Mouse (Mus musculus): ENCODE data around the gene Pp2d1. TPM values are rescaled to one million over a fixed set of nuclear protein-coding genes. Genes with fewer than 3 reads are reported as not detected.

Pp2d1 gene
- polyA plus RNA-seq, 1 experiment from 2014 or later: 0.40 TPM

GRCm38 (mm10) chr17:53512311-53512951 is 26.8 kb downstream of the Pp2d1 start:
- ATAC-seq (ENCODE audit: low FRiP score, low read depth): no peak
- 80% methylated on average over 2 of the region's 2 CpGs for WGBS
- no peaks in the 10 kb centered on the region for H3K4me1 ChIP-seq

DNA sequence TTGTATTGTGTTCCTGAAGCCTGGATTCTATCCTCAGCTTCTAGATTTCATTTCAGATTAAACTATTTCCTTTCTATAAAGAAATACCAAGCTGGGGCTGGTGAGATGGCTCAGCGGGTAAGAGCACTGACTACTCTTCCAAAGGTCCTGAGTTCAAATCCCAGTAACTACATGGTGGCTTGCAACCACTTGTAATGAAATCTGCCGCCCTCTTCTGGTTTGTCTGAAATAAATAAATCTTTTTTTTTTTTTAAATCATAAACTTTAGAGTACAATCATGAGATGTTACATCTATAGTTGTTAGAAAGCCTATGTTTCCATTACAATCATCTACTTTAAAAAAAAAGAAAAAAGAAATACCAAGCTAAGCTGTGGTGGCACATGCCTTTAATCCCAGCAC is 36.3 kb downstream of the Pp2d1 start:
- H3K9me3 ChIP-seq: no peaks in the 10 kb centered on the region
- H3K4me3 ChIP-seq: no peak overlapping the region
- H3K4me2 ChIP-seq (replicated peaks): no peak overlapping the region
- 92% methylated on average over 2 of the region's 2 CpGs for WGBS
- H3K9ac ChIP-seq (replicated peaks): no peak overlapping the region
- H3K36me3 ChIP-seq: peaks cover 63% of the 10 kb centered on the region
- no peak for ATAC-seq (ENCODE audit: low FRiP score, low read depth)
- H3K27me3 ChIP-seq: no peaks in the 10 kb centered on the region
- H3K4me1 ChIP-seq: no peaks in the 10 kb centered on the region
- H3K27ac ChIP-seq (replicated peaks): no peak overlapping the region

More at GRCm38 (mm10) chr17:53512311-53512951, 26.8 kb downstream of the Pp2d1 start:
- Histone ChIP-seq H3K9ac (replicated peaks) (no peak overlapping the region), H3K27ac (replicated peaks) (no peak overlapping the region), H3K36me3 (0 out of 2 replicates have a peak, but pooled peaks cover 4% of the 10 kb centered on the region), H3K4me2 (replicated peaks) (no peak overlapping the region), H3K9me3 (no peaks in the 10 kb centered on the region), H3K4me3 (no peak overlapping the region), H3K27me3 (no peaks in the 10 kb centered on the region)

DNA sequence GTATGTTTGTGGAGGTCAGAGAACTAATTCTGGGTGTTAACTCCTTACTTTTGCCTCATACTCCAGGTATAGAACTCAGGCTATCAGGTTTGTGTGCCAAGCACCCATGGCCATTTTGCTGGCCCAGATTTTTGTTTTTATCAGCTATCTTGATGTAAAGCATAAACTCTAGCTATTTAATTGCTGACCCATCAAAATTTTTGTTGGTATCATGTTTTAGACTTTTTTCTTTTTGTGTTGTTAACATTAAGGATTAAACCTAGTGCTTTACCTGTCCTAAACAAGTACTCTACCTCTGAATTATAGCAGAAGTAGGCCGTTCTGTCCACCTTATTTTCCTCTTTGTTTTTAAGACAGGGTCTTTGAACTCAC is 50.3 kb downstream of the Pp2d1 start:
- Histone ChIP-seq H3K27ac (replicated peaks) (no peak overlapping the region), H3K4me3 (no peak overlapping the region), H3K4me1 (no peaks in the 10 kb centered on the region), H3K9me3 (no peaks in the 10 kb centered on the region), H3K27me3 (no peaks in the 10 kb centered on the region), H3K4me2 (replicated peaks) (no peak overlapping the region), H3K9ac (replicated peaks) (no peak overlapping the region), H3K36me3 (peaks cover 24% of the 10 kb centered on the region; the same call in 1 of the 2 replicates)
- 92% methylated on average over 1 of the region's 1 CpGs for WGBS
- no peak for ATAC-seq (ENCODE audit: low FRiP score, low read depth)

- Histone ChIP-seq H3K4me1 (no peaks in the 10 kb centered on the region), H3K4me2 (replicated peaks) (no peak overlapping the region), H3K9ac (replicated peaks) (no peak overlapping the region), H3K27me3 (no peaks in the 10 kb centered on the region), H3K4me3 (no peak overlapping the region), H3K36me3 (peaks cover 20% of the 10 kb centered on the region; the same call in 1 of the 2 replicates), H3K27ac (replicated peaks) (no peak overlapping the region), H3K9me3 (no peaks in the 10 kb centered on the region)
- no peak for ATAC-seq (ENCODE audit: low FRiP score, low read depth)
- WGBS: 92% methylated on average over 4 of the region's 4 CpGs
Measured at GRCm38 (mm10) chr17:53488291-53489006, 50.8 kb downstream of the Pp2d1 start.

DNA sequence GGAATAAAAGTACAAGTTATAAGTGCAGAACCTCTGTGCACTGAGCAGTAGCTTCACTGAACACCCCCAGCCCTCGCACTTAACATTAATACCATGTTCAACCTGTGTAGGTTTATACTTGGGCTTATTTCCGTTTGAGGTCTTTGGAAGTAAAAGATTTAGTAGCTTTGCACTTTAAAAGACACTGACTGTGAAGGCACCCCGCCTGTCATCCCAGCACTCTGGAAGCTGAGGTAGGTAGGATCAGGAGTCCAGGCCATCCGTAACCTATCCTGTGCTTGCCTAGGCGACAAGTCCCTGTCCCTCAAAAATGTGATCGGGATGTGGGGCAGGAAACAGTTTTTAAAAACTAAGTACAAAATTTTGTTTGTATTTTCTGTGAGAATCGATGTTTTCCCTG is 58.8 kb downstream of the Pp2d1 start:
- peak overlapping the region; percentile 93 for H3K9ac ChIP-seq (replicated peaks)
- peak overlapping the region; percentile 86 for H3K4me2 ChIP-seq (replicated peaks)
- H3K9me3 ChIP-seq: no peaks in the 10 kb centered on the region
- peaks cover 4% of the 10 kb centered on the region; the same call in 1 of the 2 replicates for H3K36me3 ChIP-seq
- WGBS: 58% methylated on average over 7 of the region's 7 CpGs
- peaks cover 20% of the 10 kb centered on the region for H3K4me1 ChIP-seq
- no peak for ATAC-seq (ENCODE audit: low FRiP score, low read depth)
- H3K27ac ChIP-seq (replicated peaks): no peak overlapping the region
- peak overlapping the region; percentile 99 for H3K4me3 ChIP-seq
- H3K27me3 ChIP-seq: no peaks in the 10 kb centered on the region

GRCm38 (mm10) chr17:53479604-53480041 is 59.6 kb downstream of the Pp2d1 start:
- H3K9ac ChIP-seq (replicated peaks): peak overlapping the region; percentile 93
- under 1% methylated on average over 33 of the region's 33 CpGs for WGBS
- peak overlapping the region; percentile 98 for H3K27ac ChIP-seq (replicated peaks)
- H3K9me3 ChIP-seq: no peaks in the 10 kb centered on the region
- ATAC-seq (ENCODE audit: low FRiP score, low read depth): peak; percentile 16
- peaks cover 20% of the 10 kb centered on the region for H3K4me1 ChIP-seq
- no peaks in the 10 kb centered on the region for H3K27me3 ChIP-seq
- H3K4me2 ChIP-seq (replicated peaks): peak overlapping the region; percentile 86
- peak overlapping the region; percentile 99 for H3K4me3 ChIP-seq
- H3K36me3 ChIP-seq: 0 out of 2 replicates have a peak, but pooled peaks cover under 1% of the 10 kb centered on the region

DNA sequence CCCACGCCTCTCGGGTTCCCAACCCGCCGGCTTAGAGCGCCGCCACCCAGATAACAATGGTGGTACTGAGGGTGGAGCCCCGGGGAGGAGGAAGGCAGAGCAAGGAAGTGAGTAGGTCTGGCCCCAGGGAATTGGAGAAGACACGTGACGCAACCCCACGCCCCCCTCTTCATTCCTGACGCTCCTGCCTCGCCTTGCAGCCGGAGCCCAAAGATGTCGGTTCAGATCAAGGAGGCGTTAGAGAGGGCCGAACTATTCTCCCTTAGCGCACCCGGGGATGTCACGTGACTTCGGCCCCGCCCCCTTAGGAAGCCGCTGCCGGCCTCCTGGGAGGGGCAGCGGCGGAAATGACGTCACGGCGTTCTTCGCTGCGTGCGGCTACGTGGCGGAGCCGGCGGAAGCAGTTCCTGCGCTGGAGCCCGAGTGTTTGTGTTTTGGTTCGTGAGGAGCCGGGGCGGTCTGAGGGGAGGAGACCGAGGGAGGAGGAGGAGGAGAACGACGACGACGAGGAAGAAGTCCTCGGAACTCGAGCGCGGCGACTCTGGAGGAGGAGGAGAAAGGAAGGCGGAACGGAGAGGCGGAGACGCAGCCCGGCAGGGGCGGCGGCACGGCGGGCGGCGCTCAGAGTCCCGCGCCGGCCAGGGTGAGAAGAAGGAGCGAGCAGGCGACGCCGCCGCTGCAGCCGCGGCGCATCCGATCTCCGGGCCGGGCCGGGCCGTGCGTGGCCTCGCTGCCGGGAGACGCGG is 60.2 kb downstream of the Pp2d1 start, which contains the start of gene Rab5a:
Gene Rab5a (plus strand): TSS at position 377 of the 746 bp plus-strand sequence.
- Histone ChIP-seq H3K4me2 (replicated peaks) (peak within 1 kb of the TSS; percentile 86), H3K27ac (replicated peaks) (peak within 1 kb of the TSS; percentile 98), H3K9ac (replicated peaks) (peak within 1 kb of the TSS; percentile 93), H3K9me3 (no peaks in the 10 kb centered on the region), H3K4me1 (peaks cover 20% of the 10 kb centered on the region), H3K4me3 (peak within 1 kb of the TSS; percentile 99), H3K27me3 (no peaks in the 10 kb centered on the region), H3K36me3 (no peaks in the 10 kb centered on the region)
- WGBS: 0% methylated on average over 78 of the region's 82 CpGs
- ATAC-seq (ENCODE audit: low FRiP score, low read depth): peak; percentile 98

DNA sequence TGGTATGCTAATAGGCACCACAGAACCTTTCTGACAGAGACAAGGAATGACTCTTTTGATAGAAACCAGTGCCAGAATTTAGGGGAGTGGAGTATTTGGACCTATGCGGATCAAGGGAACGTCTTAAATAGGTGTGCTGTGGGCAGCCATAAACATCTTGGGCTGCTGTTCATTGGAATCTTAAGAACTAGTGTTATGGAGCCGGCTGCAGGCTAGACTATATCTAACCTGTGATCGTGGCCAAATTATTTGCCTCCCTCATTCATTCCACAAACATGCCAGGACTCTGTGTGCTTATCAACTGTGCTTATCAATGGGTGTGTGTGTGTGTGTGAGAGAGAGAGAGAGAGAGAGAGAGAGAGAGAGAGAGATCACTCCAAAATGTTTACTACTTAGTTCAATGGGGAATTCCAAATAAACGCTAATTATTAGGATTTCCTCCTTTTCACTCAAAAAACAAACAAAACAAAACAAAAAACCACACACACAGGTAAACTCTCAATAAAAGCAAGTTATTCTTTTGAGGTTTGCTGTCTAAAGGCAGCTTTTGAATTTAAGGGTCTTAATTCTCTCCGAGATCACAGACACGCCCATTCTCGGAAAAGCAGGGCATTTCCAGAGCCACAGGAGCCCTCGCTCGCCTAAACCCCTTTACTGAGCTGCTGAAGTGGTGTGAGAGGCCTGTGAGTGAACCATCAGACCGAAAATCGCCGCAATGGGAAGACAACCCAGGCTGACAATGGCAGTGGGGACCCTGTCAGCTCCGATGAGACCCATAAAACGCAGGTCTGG is 61.0 kb downstream of the Pp2d1 start:
- H3K9me3 ChIP-seq: no peaks in the 10 kb centered on the region
- H3K4me3 ChIP-seq: peak overlapping the region; percentile 99
- no peaks in the 10 kb centered on the region for H3K27me3 ChIP-seq
- ATAC-seq (ENCODE audit: low FRiP score, low read depth): no peak
- H3K36me3 ChIP-seq: no peaks in the 10 kb centered on the region
- H3K4me2 ChIP-seq (replicated peaks): peak overlapping the region; percentile 86
- H3K4me1 ChIP-seq: peaks cover 20% of the 10 kb centered on the region
- peak overlapping the region; percentile 98 for H3K27ac ChIP-seq (replicated peaks)
- peak overlapping the region; percentile 75 for H3K9ac ChIP-seq (replicated peaks)
- 7% methylated on average over 15 of the region's 15 CpGs for WGBS

- no peak overlapping the region for H3K4me2 ChIP-seq (replicated peaks)
- H3K9me3 ChIP-seq: no peaks in the 10 kb centered on the region
- no peak overlapping the region for H3K4me3 ChIP-seq
- no peaks in the 10 kb centered on the region for H3K27me3 ChIP-seq
- H3K9ac ChIP-seq (replicated peaks): no peak overlapping the region
- no peak overlapping the region for H3K27ac ChIP-seq (replicated peaks)
- no peaks in the 10 kb centered on the region for H3K4me1 ChIP-seq
- no peaks in the 10 kb centered on the region for H3K36me3 ChIP-seq
- ATAC-seq (ENCODE audit: low FRiP score, low read depth): no peak
Measured at GRCm38 (mm10) chr17:53468697-53469096, 70.6 kb downstream of the Pp2d1 start.

GRCm38 (mm10) chr17:53465569-53465968 is 73.7 kb downstream of the Pp2d1 start:
- Histone ChIP-seq H3K27me3 (no peaks in the 10 kb centered on the region), H3K9ac (replicated peaks) (no peak overlapping the region), H3K4me2 (replicated peaks) (no peak overlapping the region), H3K4me3 (no peak overlapping the region), H3K9me3 (no peaks in the 10 kb centered on the region), H3K4me1 (peaks cover 6% of the 10 kb centered on the region), H3K27ac (replicated peaks) (no peak overlapping the region), H3K36me3 (no peaks in the 10 kb centered on the region)
- WGBS: 77% methylated on average over 4 of the region's 4 CpGs
- ATAC-seq (ENCODE audit: low FRiP score, low read depth): no peak

DNA sequence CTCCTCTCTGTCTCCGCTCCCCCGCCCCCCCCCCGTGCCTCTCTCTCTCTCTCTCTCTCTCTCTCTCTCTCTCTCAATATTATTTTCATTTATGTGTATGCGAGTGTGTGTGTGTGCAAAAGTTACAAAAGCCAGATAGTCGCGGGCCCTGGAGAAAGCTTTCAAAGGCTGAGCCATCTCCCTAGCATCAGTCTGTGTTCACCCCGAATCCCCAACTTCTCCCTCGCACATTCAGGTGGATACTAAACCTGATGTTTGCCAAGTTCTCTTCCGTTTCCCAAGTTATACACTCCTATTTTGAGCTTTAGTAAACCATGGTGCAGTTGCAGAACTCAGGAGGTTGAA is 75.8 kb downstream of the Pp2d1 start:
- peak overlapping the region; percentile 44 for H3K4me3 ChIP-seq
- H3K4me1 ChIP-seq: peaks cover 6% of the 10 kb centered on the region
- no peaks in the 10 kb centered on the region for H3K9me3 ChIP-seq
- peak overlapping the region; percentile 54 for H3K9ac ChIP-seq (replicated peaks)
- peak overlapping the region; percentile 61 for H3K4me2 ChIP-seq (replicated peaks)
- H3K27ac ChIP-seq (replicated peaks): no peak overlapping the region
- no peaks in the 10 kb centered on the region for H3K27me3 ChIP-seq
- 27% methylated on average over 7 of the region's 9 CpGs for WGBS
- no peaks in the 10 kb centered on the region for H3K36me3 ChIP-seq
- ATAC-seq (ENCODE audit: low FRiP score, low read depth): peak; percentile 62
